Mouse (Mus musculus) heart, embryonic 15.5 days (tissue): ENCODE results near the gene Map2k6. TPM values are rescaled to one million over a fixed set of nuclear protein-coding genes. Genes with fewer than 3 reads are reported as not detected.

Experiments used
- ATAC-seq: fragments of 200-750 bp; cut with Nextera tagmentation; replicated peaks from 2 replicates; pipeline ENCODE4 v1.8.0; 2017; ENCODE audit warnings: low read depth, moderate TSS enrichment; ENCODE audit not compliant: insufficient number of reproducible peaks, insufficient read depth, low FRiP score
- H3K27ac ChIP-seq: fragments of 300-500 bp; sonication (generic); 2 replicates; pipeline ENCODE4 v1.5.1; 2015; ENCODE audit warnings: mild to moderate bottlenecking, inconsistent platforms
- H3K27me3 ChIP-seq: fragments of 300-500 bp; sonication (generic); 2 replicates; pipeline ENCODE4 v1.6.1; 2015; ENCODE audit warnings: inconsistent platforms
- H3K36me3 ChIP-seq: fragments of 300-500 bp; sonication (generic); 2 replicates; pipeline ENCODE4 v1.6.1; 2015; ENCODE audit warnings: mild to moderate bottlenecking, inconsistent platforms
- H3K4me1 ChIP-seq: fragments of 300-500 bp; sonication (generic); replicated peaks from 2 replicates; pipeline ENCODE4 v1.6.1; 2015; ENCODE audit warnings: inconsistent platforms
- H3K4me2 ChIP-seq: fragments of 300-500 bp; sonication (generic); 2 replicates; pipeline ENCODE4 v1.6.1; 2015; ENCODE audit warnings: inconsistent platforms, mild to moderate bottlenecking, moderate library complexity
- H3K4me3 ChIP-seq: fragments of 300-500 bp; sonication (generic); 2 replicates; pipeline ENCODE4 v1.5.1; 2015; ENCODE audit warnings: mild to moderate bottlenecking, inconsistent platforms
- H3K9ac ChIP-seq: fragments of 300-500 bp; sonication (generic); 2 replicates; pipeline ENCODE4 v1.6.1; 2015; ENCODE audit warnings: mild to moderate bottlenecking, inconsistent platforms
- H3K9me3 ChIP-seq: fragments of 300-500 bp; sonication (generic); replicated peaks from 2 replicates; pipeline ENCODE4 v1.6.1; 2016; ENCODE audit warnings: inconsistent platforms
- WGBS: fragments of 180-500 bp; shearing (Covaris S2); methylation state at CpG from one replicate; pipeline ENCODE4 v1.1.7; 2015; ENCODE audit warnings: mixed read lengths; 5-methylcytosine and 5-hydroxymethylcytosine counted together
- polyA plus RNA-seq: library from polyadenylated mRNA; unstranded; fragments of >200 nt; fragmentation: Nextera tagmentation; extraction: Ambion mirVana; gene quantifications from 2 replicates; pipeline ENCODE4 v1.2.1, GENCODE M21; 2015

Map2k6 gene
- polyA plus RNA-seq, 1 experiment from 2014 or later, result 13.5 TPM

- Histone ChIP-seq H3K4me3 (no peak overlapping the region), H3K9me3 (no peaks in the 10 kb centered on the region), H3K36me3 (no peaks in the 10 kb centered on the region), H3K9ac (no peak overlapping the region), H3K4me2 (no peak overlapping the region), H3K27me3 (no peaks in the 10 kb centered on the region), H3K27ac (no peak overlapping the region), H3K4me1 (peaks cover 20% of the 10 kb centered on the region)
- ATAC-seq, result no peak
- WGBS, result 88% methylated on average over 5 of the region's 5 CpGs
Observed at GRCm38 (mm10) chr11:110453445-110454154, 54.7 kb downstream of the Map2k6 start.

- no peak for ATAC-seq
- Histone ChIP-seq H3K9ac (no peak overlapping the region), H3K4me3 (no peak overlapping the region), H3K27ac (no peak overlapping the region), H3K27me3 (no peaks in the 10 kb centered on the region), H3K4me1 (peaks cover 12% of the 10 kb centered on the region), H3K36me3 (no peaks in the 10 kb centered on the region), H3K9me3 (no peaks in the 10 kb centered on the region), H3K4me2 (no peak overlapping the region)
- 67% methylated on average over 7 of the region's 7 CpGs for WGBS
Observed at GRCm38 (mm10) chr11:110457441-110457912, 58.6 kb downstream of the Map2k6 start.

- Histone ChIP-seq H3K27ac (no peak overlapping the region), H3K4me2 (no peak overlapping the region), H3K4me3 (no peak overlapping the region), H3K4me1 (peaks cover 12% of the 10 kb centered on the region), H3K36me3 (no peaks in the 10 kb centered on the region), H3K9ac (no peak overlapping the region), H3K27me3 (0 out of 2 replicates have a peak, but pooled peaks cover 4% of the 10 kb centered on the region), H3K9me3 (no peaks in the 10 kb centered on the region)
- WGBS, result 19% methylated on average over 2 of the region's 2 CpGs
- no peak for ATAC-seq
Observed at GRCm38 (mm10) chr11:110460480-110460879, 61.6 kb downstream of the Map2k6 start.

GRCm38 (mm10) chr11:110461560-110462331, 62.8 kb downstream of the Map2k6 start:
- no peaks in the 10 kb centered on the region for H3K9me3 ChIP-seq
- no peaks in the 10 kb centered on the region for H3K36me3 ChIP-seq
- 85% methylated on average over 17 of the region's 17 CpGs for WGBS

GRCm38 (mm10) chr11:110462975-110463578, 64.2 kb downstream of the Map2k6 start:
- H3K4me2 ChIP-seq, result no peak overlapping the region
- 74% methylated on average over 8 of the region's 8 CpGs for WGBS
- no peaks in the 10 kb centered on the region for H3K36me3 ChIP-seq
- H3K27ac ChIP-seq, result no peak overlapping the region
- H3K4me1 ChIP-seq, result peaks cover 12% of the 10 kb centered on the region
- no peak overlapping the region for H3K9ac ChIP-seq
- H3K27me3 ChIP-seq, result 0 out of 2 replicates have a peak, but pooled peaks cover 4% of the 10 kb centered on the region
- H3K9me3 ChIP-seq, result no peaks in the 10 kb centered on the region
- no peak for ATAC-seq
- H3K4me3 ChIP-seq, result no peak overlapping the region

More at GRCm38 (mm10) chr11:110461560-110462331, 62.8 kb downstream of the Map2k6 start:
- Histone ChIP-seq H3K4me2 (no peak overlapping the region), H3K4me3 (no peak overlapping the region), H3K4me1 (peaks cover 12% of the 10 kb centered on the region), H3K27me3 (0 out of 2 replicates have a peak, but pooled peaks cover 4% of the 10 kb centered on the region), H3K9ac (no peak overlapping the region), H3K27ac (no peak overlapping the region)
- no peak for ATAC-seq

- Histone ChIP-seq H3K27me3 (0 out of 2 replicates have a peak, but pooled peaks cover 4% of the 10 kb centered on the region), H3K4me3 (no peak overlapping the region), H3K9me3 (no peaks in the 10 kb centered on the region), H3K36me3 (no peaks in the 10 kb centered on the region), H3K27ac (no peak overlapping the region), H3K4me1 (peaks cover 10% of the 10 kb centered on the region), H3K9ac (no peak overlapping the region), H3K4me2 (no peak overlapping the region)
- WGBS, result 71% methylated on average over 9 of the region's 9 CpGs
- ATAC-seq, result no peak
Observed at GRCm38 (mm10) chr11:110463801-110464200, 64.9 kb downstream of the Map2k6 start.

GRCm38 (mm10) chr11:110469054-110469453, 70.1 kb downstream of the Map2k6 start:
- Histone ChIP-seq H3K36me3 (no peaks in the 10 kb centered on the region), H3K27ac (no peak overlapping the region), H3K27me3 (no peaks in the 10 kb centered on the region), H3K4me3 (no peak overlapping the region), H3K4me2 (no peak overlapping the region), H3K9ac (no peak overlapping the region), H3K9me3 (no peaks in the 10 kb centered on the region), H3K4me1 (no peaks in the 10 kb centered on the region)
- ATAC-seq, result no peak
- WGBS, result 58% methylated on average over 2 of the region's 2 CpGs

GRCm38 (mm10) chr11:110470561-110471273, 71.8 kb downstream of the Map2k6 start:
- Histone ChIP-seq H3K36me3 (no peaks in the 10 kb centered on the region), H3K4me2 (no peak overlapping the region), H3K9ac (no peak overlapping the region), H3K9me3 (no peaks in the 10 kb centered on the region), H3K4me3 (no peak overlapping the region), H3K4me1 (no peaks in the 10 kb centered on the region), H3K27ac (no peak overlapping the region), H3K27me3 (no peaks in the 10 kb centered on the region)
- whole genome bisulfite sequencing, result 76% methylated on average over 8 of the region's 8 CpGs
- ATAC-seq, result no peak

GRCm38 (mm10) chr11:110471362-110471761, 72.4 kb downstream of the Map2k6 start:
- Histone ChIP-seq H3K36me3 (no peaks in the 10 kb centered on the region), H3K4me2 (no peak overlapping the region), H3K27ac (no peak overlapping the region), H3K4me1 (peaks cover under 1% of the 10 kb centered on the region; the same call in 1 of the 2 replicates), H3K27me3 (no peaks in the 10 kb centered on the region), H3K9ac (no peak overlapping the region), H3K9me3 (no peaks in the 10 kb centered on the region), H3K4me3 (no peak overlapping the region)
- WGBS, result 86% methylated on average over 2 of the region's 2 CpGs
- ATAC-seq, result no peak

GRCm38 (mm10) chr11:110472078-110472477, 73.2 kb downstream of the Map2k6 start:
- no peak overlapping the region for H3K4me3 ChIP-seq
- 82% methylated on average over 5 of the region's 5 CpGs for WGBS
- H3K4me1 ChIP-seq, result peaks cover 6% of the 10 kb centered on the region
- H3K4me2 ChIP-seq, result no peak overlapping the region
- H3K9ac ChIP-seq, result no peak overlapping the region
- H3K27ac ChIP-seq, result no peak overlapping the region
- no peaks in the 10 kb centered on the region for H3K27me3 ChIP-seq
- H3K9me3 ChIP-seq, result no peaks in the 10 kb centered on the region
- ATAC-seq, result no peak
- H3K36me3 ChIP-seq, result no peaks in the 10 kb centered on the region

- H3K4me1 ChIP-seq, result peaks cover 16% of the 10 kb centered on the region
- H3K9me3 ChIP-seq, result no peaks in the 10 kb centered on the region
- WGBS, result 89% methylated on average over 16 of the region's 16 CpGs
- H3K4me2 ChIP-seq, result no peak overlapping the region
- no peak overlapping the region for H3K27ac ChIP-seq
- no peak for ATAC-seq
- no peak overlapping the region for H3K9ac ChIP-seq
- no peaks in the 10 kb centered on the region for H3K27me3 ChIP-seq
- no peaks in the 10 kb centered on the region for H3K36me3 ChIP-seq
- no peak overlapping the region for H3K4me3 ChIP-seq
Observed at GRCm38 (mm10) chr11:110473495-110473894, 74.6 kb downstream of the Map2k6 start.
